Mouse (Mus musculus): ENCODE data around the gene Luc7l. TPM values are rescaled to one million over a fixed set of nuclear protein-coding genes. Genes with fewer than 3 reads are reported as not detected.
A peak's percentile ranks its signal among the peaks of the same experiment; 100 is the strongest.

Gene Luc7l
- polyA plus RNA-seq (2015; fragmentation: Nextera tagmentation; extraction: Ambion mirVana) = 68.2 and 72.2 TPM in 2 replicates

DNA sequence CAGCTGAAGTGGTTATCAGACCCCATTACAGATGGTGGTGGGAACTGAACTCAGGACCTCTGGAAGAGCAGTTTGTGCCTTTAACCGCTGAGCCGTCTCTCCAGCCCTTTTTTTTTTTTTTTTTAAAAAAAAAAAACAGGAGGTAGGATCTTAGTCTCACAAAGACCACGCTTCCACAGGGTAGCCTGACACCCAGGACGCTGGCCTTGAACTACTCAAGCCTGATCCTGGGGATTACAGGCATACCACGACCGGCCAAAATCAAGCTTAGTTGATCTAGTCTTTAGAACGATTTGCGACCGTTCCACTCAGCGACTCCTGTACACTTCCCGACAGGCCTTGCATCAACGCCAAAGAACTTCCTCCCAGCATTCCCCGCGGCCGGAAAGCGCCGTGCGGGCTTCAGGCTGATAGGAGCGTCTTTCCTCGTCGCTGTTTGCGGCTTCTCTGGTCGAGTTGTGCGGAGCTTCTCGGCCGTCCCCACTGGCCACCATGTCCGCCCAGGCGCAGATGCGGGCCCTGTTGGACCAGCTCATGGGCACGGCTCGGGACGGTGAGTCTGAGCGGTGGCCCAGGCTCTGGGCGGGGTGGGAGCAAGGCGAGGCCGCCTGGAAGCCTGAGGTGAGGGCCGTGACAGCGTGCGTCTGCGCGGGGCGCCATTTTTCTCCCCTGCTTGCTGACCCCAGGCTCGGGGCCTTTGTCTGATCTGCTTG, at the start of gene Luc7l:
Gene Luc7l (plus strand): TSS at position 358 of the 713 bp plus-strand sequence.
- under 1% methylated on average over 43 of the region's 43 CpGs for WGBS
- H3K9ac ChIP-seq (ENCODE audit: low read depth, low read length) = peak within 1 kb of the TSS; percentile 99
- H3K9me3 ChIP-seq (ENCODE audit: control insufficient read depth, low read length) = no peaks in the 10 kb centered on the region
- H3K27me3 ChIP-seq (replicated peaks; ENCODE audit: control insufficient read depth, insufficient read depth, low read length) = no peaks in the 10 kb centered on the region
- ATAC-seq = peak; percentile 97
- peak within 1 kb of the TSS; percentile 98 for H3K4me3 ChIP-seq (ENCODE audit: low read length)
- no peaks in the 10 kb centered on the region; the same call in none of the 2 replicates for H3K36me3 ChIP-seq (ENCODE audit: control insufficient read depth, insufficient read depth, low read length)
- peak within 1 kb of the TSS; percentile 99 for H3K27ac ChIP-seq (ENCODE audit: low read length)
- H3K4me1 ChIP-seq (ENCODE audit: control insufficient read depth, insufficient read depth, low read length) = peaks cover 5% of the 10 kb centered on the region; the same call in 1 of the 2 replicates
- peak within 1 kb of the TSS; percentile 72 for H3K4me2 ChIP-seq (ENCODE audit: low read depth, low read length)

DNA sequence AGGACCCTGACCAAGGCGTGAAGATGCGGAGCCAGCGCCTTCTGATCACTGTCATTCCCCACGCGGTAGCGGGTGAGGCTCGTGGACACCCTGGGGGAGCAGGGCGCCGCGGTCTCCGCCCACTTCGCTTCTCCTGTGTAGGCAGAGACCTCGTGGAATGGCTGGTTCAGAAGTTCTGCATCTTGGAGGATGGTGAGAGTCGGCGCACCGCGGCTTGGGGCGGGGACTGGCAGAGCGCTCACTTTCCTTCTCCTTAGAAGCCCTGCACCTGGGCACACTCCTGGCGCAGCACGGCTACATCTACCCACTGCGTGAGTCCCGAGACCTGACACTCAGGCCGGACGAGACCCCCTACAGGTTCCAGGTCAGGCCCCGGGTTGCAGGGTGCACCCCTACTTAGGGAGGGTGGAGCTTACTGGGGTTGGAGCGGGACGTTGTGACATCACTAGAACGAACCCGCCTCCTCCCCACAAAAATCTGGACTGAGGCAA, 49.3 kb upstream of the Luc7l start:
- H3K27ac ChIP-seq (ENCODE audit: low read length) = no peak overlapping the region
- no peaks in the 10 kb centered on the region for H3K9me3 ChIP-seq (ENCODE audit: control insufficient read depth, low read length)
- peak overlapping the region; percentile 94 for H3K4me2 ChIP-seq (ENCODE audit: low read depth, low read length)
- H3K4me1 ChIP-seq (ENCODE audit: control insufficient read depth, insufficient read depth, low read length) = peaks cover 15% of the 10 kb centered on the region
- H3K9ac ChIP-seq (ENCODE audit: low read depth, low read length) = peak overlapping the region; percentile 61
- H3K36me3 ChIP-seq (ENCODE audit: control insufficient read depth, insufficient read depth, low read length) = no peaks in the 10 kb centered on the region
- 1% methylated on average over 30 of the region's 30 CpGs for WGBS
- no peak; the same call in 1 of the 2 replicates for ATAC-seq
- H3K4me3 ChIP-seq (ENCODE audit: low read length) = peak overlapping the region; percentile 58
- H3K27me3 ChIP-seq (replicated peaks; ENCODE audit: control insufficient read depth, insufficient read depth, low read length) = peaks cover 16% of the 10 kb centered on the region; the same call in 1 of the 2 replicates

GRCm38 (mm10) chr17:26204766-26205165, 47.9 kb upstream of the Luc7l start:
- H3K36me3 ChIP-seq (ENCODE audit: control insufficient read depth, insufficient read depth, low read length) = no peaks in the 10 kb centered on the region
- WGBS = 46% methylated on average over 11 of the region's 11 CpGs
- peaks cover 16% of the 10 kb centered on the region; the same call in 1 of the 2 replicates for H3K27me3 ChIP-seq (replicated peaks; ENCODE audit: control insufficient read depth, insufficient read depth, low read length)

GRCm38 (mm10) chr17:26206392-26206791, 46.3 kb upstream of the Luc7l start:
- Histone ChIP-seq H3K27ac (ENCODE audit: low read length) (no peak overlapping the region), H3K4me1 (ENCODE audit: control insufficient read depth, insufficient read depth, low read length) (peaks cover 5% of the 10 kb centered on the region; the same call in 1 of the 2 replicates), H3K9ac (ENCODE audit: low read depth, low read length) (no peak overlapping the region), H3K27me3 (replicated peaks; ENCODE audit: control insufficient read depth, insufficient read depth, low read length) (peaks cover 10% of the 10 kb centered on the region; the same call in 1 of the 2 replicates), H3K36me3 (ENCODE audit: control insufficient read depth, insufficient read depth, low read length) (no peaks in the 10 kb centered on the region), H3K4me2 (ENCODE audit: low read depth, low read length) (no peak overlapping the region), H3K9me3 (ENCODE audit: control insufficient read depth, low read length) (no peaks in the 10 kb centered on the region), H3K4me3 (ENCODE audit: low read length) (no peak overlapping the region)
- 43% methylated on average over 1 of the region's 1 CpGs for WGBS
- no peak for ATAC-seq

More at GRCm38 (mm10) chr17:26204766-26205165, 47.9 kb upstream of the Luc7l start:
- no peak overlapping the region for H3K4me3 ChIP-seq (ENCODE audit: low read length)
- ATAC-seq = no peak
- no peak overlapping the region for H3K4me2 ChIP-seq (ENCODE audit: low read depth, low read length)
- H3K4me1 ChIP-seq (ENCODE audit: control insufficient read depth, insufficient read depth, low read length) = peaks cover 15% of the 10 kb centered on the region
- no peak overlapping the region for H3K9ac ChIP-seq (ENCODE audit: low read depth, low read length)
- no peak overlapping the region for H3K27ac ChIP-seq (ENCODE audit: low read length)
- H3K9me3 ChIP-seq (ENCODE audit: control insufficient read depth, low read length) = no peaks in the 10 kb centered on the region

- WGBS = 91% methylated on average over 12 of the region's 12 CpGs
- Histone ChIP-seq H3K4me3 (ENCODE audit: low read length) (no peak within 1 kb of the TSS), H3K4me2 (ENCODE audit: low read depth, low read length) (no peak within 1 kb of the TSS), H3K27me3 (replicated peaks; ENCODE audit: control insufficient read depth, insufficient read depth, low read length) (no peaks in the 10 kb centered on the region; the same call in 1 of the 2 replicates), H3K9ac (ENCODE audit: low read depth, low read length) (no peak within 1 kb of the TSS), H3K36me3 (ENCODE audit: control insufficient read depth, insufficient read depth, low read length) (no peaks in the 10 kb centered on the region), H3K4me1 (ENCODE audit: control insufficient read depth, insufficient read depth, low read length) (0 out of 2 replicates have a peak, but pooled peaks cover 3% of the 10 kb centered on the region), H3K27ac (ENCODE audit: low read length) (no peak within 1 kb of the TSS), H3K9me3 (ENCODE audit: control insufficient read depth, low read length) (no peaks in the 10 kb centered on the region)
- no peak for ATAC-seq
Measured at GRCm38 (mm10) chr17:26207686-26208085, 45.0 kb upstream of the Luc7l start, which contains the start of gene Arhgdig. TSS of gene Arhgdig (minus strand) at chr17:26207786.

- H3K4me1 ChIP-seq (ENCODE audit: control insufficient read depth, insufficient read depth, low read length) = no peaks in the 10 kb centered on the region
- no peak overlapping the region for H3K4me3 ChIP-seq (ENCODE audit: low read length)
- H3K27me3 ChIP-seq (replicated peaks; ENCODE audit: control insufficient read depth, insufficient read depth, low read length) = no peaks in the 10 kb centered on the region
- no peaks in the 10 kb centered on the region for H3K36me3 ChIP-seq (ENCODE audit: control insufficient read depth, insufficient read depth, low read length)
- no peak overlapping the region for H3K4me2 ChIP-seq (ENCODE audit: low read depth, low read length)
- no peak overlapping the region for H3K27ac ChIP-seq (ENCODE audit: low read length)
- H3K9me3 ChIP-seq (ENCODE audit: control insufficient read depth, low read length) = no peaks in the 10 kb centered on the region
- H3K9ac ChIP-seq (ENCODE audit: low read depth, low read length) = no peak overlapping the region
- ATAC-seq = peak; percentile 55
- WGBS = 87% methylated on average over 7 of the region's 7 CpGs
Measured at GRCm38 (mm10) chr17:26212241-26212640, 40.5 kb upstream of the Luc7l start.

DNA sequence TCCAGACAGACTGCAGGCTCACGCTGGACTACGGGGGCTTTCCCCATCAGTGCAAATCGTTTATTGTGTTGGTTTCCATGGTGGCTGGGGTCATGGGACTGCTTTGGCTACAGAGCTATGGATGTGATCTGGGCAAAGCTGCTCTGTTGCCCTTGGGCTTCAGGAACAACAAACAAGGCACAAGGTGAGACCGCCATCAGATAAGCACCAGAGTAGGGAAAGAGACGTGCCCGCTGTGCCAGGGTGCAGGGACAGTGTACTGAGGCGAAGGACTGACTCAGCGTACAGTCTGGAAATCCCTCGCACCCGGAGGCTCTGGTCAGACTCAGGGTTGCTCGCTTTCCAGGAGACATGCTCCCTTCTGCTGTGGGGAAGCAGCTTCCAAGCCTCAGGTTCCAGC, 40.0 kb upstream of the Luc7l start:
- no peak overlapping the region for H3K27ac ChIP-seq (ENCODE audit: low read length)

GRCm38 (mm10) chr17:26221508-26221907, 31.2 kb upstream of the Luc7l start:
- no peaks in the 10 kb centered on the region for H3K36me3 ChIP-seq (ENCODE audit: control insufficient read depth, insufficient read depth, low read length)
- ATAC-seq = peak; percentile 56
- H3K4me2 ChIP-seq (ENCODE audit: low read depth, low read length) = no peak overlapping the region
- 55% methylated on average over 2 of the region's 2 CpGs for WGBS
- no peak overlapping the region for H3K27ac ChIP-seq (ENCODE audit: low read length)
- no peak overlapping the region for H3K4me3 ChIP-seq (ENCODE audit: low read length)
- H3K4me1 ChIP-seq (ENCODE audit: control insufficient read depth, insufficient read depth, low read length) = peaks cover 9% of the 10 kb centered on the region; the same call in 1 of the 2 replicates
- H3K9me3 ChIP-seq (ENCODE audit: control insufficient read depth, low read length) = no peaks in the 10 kb centered on the region
- H3K27me3 ChIP-seq (replicated peaks; ENCODE audit: control insufficient read depth, insufficient read depth, low read length) = no peaks in the 10 kb centered on the region
- no peak overlapping the region for H3K9ac ChIP-seq (ENCODE audit: low read depth, low read length)

More for the DNA sequence above, 40.0 kb upstream of the Luc7l start:
- no peak overlapping the region for H3K4me2 ChIP-seq (ENCODE audit: low read depth, low read length)
- H3K9me3 ChIP-seq (ENCODE audit: control insufficient read depth, low read length) = no peaks in the 10 kb centered on the region
- no peaks in the 10 kb centered on the region for H3K4me1 ChIP-seq (ENCODE audit: control insufficient read depth, insufficient read depth, low read length)
- no peaks in the 10 kb centered on the region for H3K27me3 ChIP-seq (replicated peaks; ENCODE audit: control insufficient read depth, insufficient read depth, low read length)
- H3K36me3 ChIP-seq (ENCODE audit: control insufficient read depth, insufficient read depth, low read length) = no peaks in the 10 kb centered on the region
- 85% methylated on average over 11 of the region's 11 CpGs for WGBS
- ATAC-seq = peak; percentile 75
- H3K4me3 ChIP-seq (ENCODE audit: low read length) = no peak overlapping the region
- H3K9ac ChIP-seq (ENCODE audit: low read depth, low read length) = no peak overlapping the region

GRCm38 (mm10) chr17:26225150-26225549, 27.5 kb upstream of the Luc7l start:
- Histone ChIP-seq H3K9me3 (ENCODE audit: control insufficient read depth, low read length) (no peaks in the 10 kb centered on the region), H3K4me3 (ENCODE audit: low read length) (no peak overlapping the region), H3K36me3 (ENCODE audit: control insufficient read depth, insufficient read depth, low read length) (no peaks in the 10 kb centered on the region), H3K4me2 (ENCODE audit: low read depth, low read length) (no peak overlapping the region), H3K9ac (ENCODE audit: low read depth, low read length) (no peak overlapping the region), H3K27me3 (replicated peaks; ENCODE audit: control insufficient read depth, insufficient read depth, low read length) (no peaks in the 10 kb centered on the region), H3K27ac (ENCODE audit: low read length) (peak overlapping the region; percentile 58; the same call in 1 of the 2 replicates), H3K4me1 (ENCODE audit: control insufficient read depth, insufficient read depth, low read length) (peaks cover 9% of the 10 kb centered on the region; the same call in 1 of the 2 replicates)
- peak; percentile 84 for ATAC-seq
- 68% methylated on average over 12 of the region's 12 CpGs for WGBS
